Mouse (Mus musculus): ENCODE data around the gene Aspg. TPM values are rescaled to one million over a fixed set of nuclear protein-coding genes. Genes with fewer than 3 reads are reported as not detected.

Aspg gene
- polyA plus RNA-seq (2015; fragmentation: Illumina TruSeq; extraction: RNeasy Lipid Tissue Mini Kit (QIAGEN cat#74804); ENCODE audit: low read depth, low replicate concordance): 3.3 TPM

GRCm38 (mm10) chr12:112106541-112106971, at the start of gene Aspg:
Gene Aspg, plus strand, starts transcription at chr12:112106679.

GRCm38 (mm10) chr12:112145875-112146651, 39.6 kb downstream of the Aspg start, which contains the start of gene Kif26a:
Gene Kif26a, plus strand, starts transcription at chr12:112146208.

Other genes starting within 250 kb of the Aspg start
- 39.0 TPM for gene Ppp1r13b, start 198.6 kb upstream of the Aspg start, polyA plus RNA-seq (2015; fragmentation: Illumina TruSeq; extraction: RNeasy Lipid Tissue Mini Kit (QIAGEN cat#74804); ENCODE audit: low read depth, low replicate concordance)
- 1,068 TPM for gene Atp5mpl, start 139.7 kb upstream of the Aspg start, polyA plus RNA-seq (2015; fragmentation: Illumina TruSeq; extraction: RNeasy Lipid Tissue Mini Kit (QIAGEN cat#74804); ENCODE audit: low read depth, low replicate concordance)
- 0.24 TPM for gene Tdrd9, start 135.1 kb upstream of the Aspg start, polyA plus RNA-seq (2015; fragmentation: Illumina TruSeq; extraction: RNeasy Lipid Tissue Mini Kit (QIAGEN cat#74804); ENCODE audit: low read depth, low replicate concordance)
- gene Rd3l, start 125.4 kb upstream of the Aspg start, polyA plus RNA-seq (2015; fragmentation: Illumina TruSeq; extraction: RNeasy Lipid Tissue Mini Kit (QIAGEN cat#74804); ENCODE audit: low read depth, low replicate concordance): 1.5 TPM
- gene Kif26a, start 39.5 kb downstream of the Aspg start, polyA plus RNA-seq (2015; fragmentation: Illumina TruSeq; extraction: RNeasy Lipid Tissue Mini Kit (QIAGEN cat#74804); ENCODE audit: low read depth, low replicate concordance): 2.5 TPM

Measured in brain, adult 10 weeks (tissue).